Mouse (Mus musculus): Measurements from ENCODE around the gene Nfkb1. TPM values are rescaled to one million over a fixed set of nuclear protein-coding genes. Genes with fewer than 3 reads are reported as not detected.

The Nfkb1 gene
- polyA plus RNA-seq (2012; rRNA removed) = 23.4 and 24.0 TPM in 2 replicates

- peak in 1 of 2 experiments; percentile 52 for DNase-seq (ENCODE audit: extremely low spot score in 1 of 2, low spot score in 1 of 2)
Measured at GRCm38 (mm10) chr3:135691191-135692131, at the start of gene Nfkb1. TSS of gene Nfkb1 (minus strand) at chr3:135691547.

GRCm38 (mm10) chr3:135740711-135741110, 49.4 kb upstream of the Nfkb1 start:
- DNase-seq (ENCODE audit: extremely low spot score in 1 of 2, low spot score in 1 of 2) = no peak

DNA sequence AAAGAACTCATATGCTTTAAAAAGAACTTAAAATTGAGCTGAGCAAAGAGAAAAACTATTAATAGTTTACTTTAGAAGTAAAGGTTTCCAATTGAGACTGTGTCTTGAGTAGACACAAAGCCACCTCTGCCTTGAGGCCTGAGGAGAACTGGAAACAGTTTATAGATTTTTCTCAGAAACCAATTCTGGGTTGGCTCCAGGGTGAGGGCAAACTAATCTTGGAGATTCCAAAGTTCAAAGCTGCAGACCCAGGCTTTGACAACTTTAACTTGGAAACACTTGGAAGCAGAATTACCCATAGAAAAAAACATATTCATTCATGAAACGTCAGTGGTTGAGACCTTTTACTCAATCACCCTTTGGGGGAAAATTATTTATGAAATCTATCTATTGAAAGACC, 43.4 kb upstream of the Nfkb1 start:
- DNase-seq (ENCODE audit: extremely low spot score in 1 of 2, low spot score in 1 of 2) = no peak

DNA sequence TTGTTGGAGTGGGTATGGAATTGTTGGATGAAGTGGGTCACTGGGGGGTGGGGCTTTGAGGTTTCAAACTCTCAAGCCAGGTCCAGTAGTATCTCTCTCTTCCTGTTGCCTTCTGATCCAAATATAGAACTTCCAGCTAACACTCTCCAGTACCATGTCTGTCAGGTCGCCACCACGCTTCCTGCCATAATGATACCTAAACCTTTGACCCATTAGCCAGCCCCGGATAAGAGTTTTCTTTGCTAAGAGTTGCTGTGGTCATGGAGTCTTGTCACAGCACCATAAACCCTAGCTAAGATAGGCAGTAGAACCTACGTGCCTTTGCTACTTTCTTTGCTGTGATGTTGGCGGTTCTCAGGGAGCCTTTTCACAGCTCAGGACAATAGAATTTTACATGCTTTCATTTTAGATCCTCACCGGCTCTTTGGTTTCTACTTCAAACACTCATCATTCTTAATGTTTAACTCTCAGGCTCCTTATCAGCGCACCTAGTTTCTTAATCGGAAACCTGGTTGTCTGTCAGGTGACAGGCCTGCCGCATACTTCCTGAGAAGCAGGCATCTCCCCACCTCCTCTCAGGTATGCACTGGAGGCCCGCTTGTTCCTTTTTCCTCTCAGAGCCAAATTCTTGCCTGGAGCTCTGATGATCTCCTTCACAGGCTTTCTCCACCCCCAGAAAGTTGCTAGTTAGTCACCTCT, 41.5 kb upstream of the Nfkb1 start:
- no peak for DNase-seq (ENCODE audit: extremely low spot score in 1 of 2, low spot score in 1 of 2)

DNA sequence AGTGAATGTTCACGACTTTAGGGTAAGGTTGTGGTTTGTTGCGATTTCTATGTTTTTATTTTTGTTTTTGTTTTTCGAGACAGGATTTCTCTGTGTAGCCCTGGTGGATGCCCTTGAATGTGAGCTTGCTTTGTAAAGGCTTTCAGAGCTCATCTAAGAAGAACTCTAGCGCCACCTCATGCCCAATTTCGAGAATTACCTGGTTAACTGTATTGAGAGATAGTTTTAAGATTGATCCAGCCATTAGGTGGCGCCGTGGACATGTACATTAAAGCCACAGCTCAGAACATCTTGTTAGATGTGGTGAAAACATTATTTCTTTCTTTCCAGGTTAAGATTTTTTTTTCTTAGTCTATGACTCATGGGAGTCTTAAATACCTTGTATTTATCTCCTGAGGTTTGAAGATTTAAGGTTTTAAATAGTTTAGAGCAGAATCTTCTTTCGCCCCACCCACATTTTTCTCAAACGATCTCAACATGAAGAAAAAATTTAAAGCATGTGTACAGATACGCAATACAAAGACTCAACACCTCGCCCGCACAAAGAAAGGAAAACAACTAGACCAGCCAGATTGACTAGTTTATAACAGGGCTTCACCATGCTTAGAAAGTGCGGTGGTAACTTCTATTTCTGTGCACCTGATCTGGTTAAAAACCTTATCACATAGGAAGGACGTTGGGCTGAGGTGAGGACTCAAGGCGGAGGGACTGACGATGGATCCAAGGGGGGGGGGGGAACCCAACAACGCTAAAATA, 40.1 kb upstream of the Nfkb1 start:
- DNase-seq (ENCODE audit: extremely low spot score in 1 of 2, low spot score in 1 of 2) = peak; percentile 96 to 100

GRCm38 (mm10) chr3:135730790-135731189, 39.4 kb upstream of the Nfkb1 start:
- DNase-seq (ENCODE audit: extremely low spot score in 1 of 2, low spot score in 1 of 2) = no peak

- DNase-seq (ENCODE audit: extremely low spot score in 1 of 2, low spot score in 1 of 2) = no peak
Measured at GRCm38 (mm10) chr3:135729575-135729974, 38.2 kb upstream of the Nfkb1 start.

GRCm38 (mm10) chr3:135728900-135729299, 37.6 kb upstream of the Nfkb1 start:
- no peak for DNase-seq (ENCODE audit: extremely low spot score in 1 of 2, low spot score in 1 of 2)

DNA sequence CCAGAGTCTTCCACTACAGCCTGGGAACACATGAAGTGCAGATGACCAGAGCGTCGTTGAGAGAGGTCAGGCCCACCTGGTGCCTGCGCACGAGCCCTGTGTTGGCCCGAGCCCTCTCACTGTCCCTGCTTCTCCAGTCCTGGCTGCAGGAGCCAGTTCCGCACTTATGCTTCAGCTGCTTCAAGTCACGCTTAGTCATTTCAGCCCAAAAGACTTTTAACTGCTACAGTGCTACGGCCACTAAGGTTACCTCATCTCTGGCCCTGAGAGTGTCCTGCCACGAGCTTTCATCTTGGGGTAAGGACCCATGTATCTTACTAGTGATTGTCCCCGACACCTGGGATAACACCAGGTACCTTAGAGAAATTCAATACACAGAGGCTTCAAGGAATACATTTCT, 36.0 kb upstream of the Nfkb1 start:
- DNase-seq (ENCODE audit: extremely low spot score in 1 of 2, low spot score in 1 of 2) = no peak

GRCm38 (mm10) chr3:135726521-135727275, 35.4 kb upstream of the Nfkb1 start:
- DNase-seq (ENCODE audit: extremely low spot score in 1 of 2, low spot score in 1 of 2) = no peak

GRCm38 (mm10) chr3:135726023-135726422, 34.7 kb upstream of the Nfkb1 start:
- DNase-seq (ENCODE audit: extremely low spot score in 1 of 2, low spot score in 1 of 2) = no peak

DNA sequence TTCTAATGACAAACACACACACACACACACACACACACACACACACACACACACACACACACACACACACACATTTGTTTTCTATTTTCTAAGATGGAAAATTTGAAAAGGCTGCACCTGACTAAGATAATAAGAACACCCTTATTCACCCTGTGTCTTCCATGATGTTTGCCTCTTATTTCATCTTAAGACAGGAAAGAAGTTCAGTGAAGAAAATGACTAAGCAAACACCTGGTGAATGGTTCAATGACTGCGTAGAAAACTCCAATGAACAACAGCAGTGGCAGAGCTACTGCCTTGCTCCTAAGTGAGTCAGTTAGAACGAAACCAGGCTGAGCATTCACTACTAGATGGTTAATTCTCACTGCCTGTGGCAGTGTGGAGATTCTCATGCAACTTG, 30.8 kb upstream of the Nfkb1 start:
- DNase-seq (ENCODE audit: extremely low spot score in 1 of 2, low spot score in 1 of 2) = no peak

DNA sequence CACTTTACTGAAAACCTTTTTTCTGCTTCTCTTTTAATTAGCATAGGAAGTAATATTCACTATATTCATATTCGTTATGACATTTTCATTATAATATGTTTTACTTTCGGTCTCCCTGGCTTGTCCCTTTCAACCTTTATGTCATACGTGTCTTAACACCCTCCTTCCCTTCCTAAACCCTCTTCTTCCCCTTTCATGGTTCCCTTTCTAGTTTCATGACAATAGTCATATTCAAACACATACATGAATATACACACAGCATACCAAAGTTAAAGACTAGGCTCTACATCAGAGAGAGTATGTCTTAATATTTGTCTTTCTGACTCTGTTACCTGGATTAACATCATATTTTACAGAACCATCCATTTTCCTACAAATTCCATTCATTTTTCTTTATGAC, 28.6 kb upstream of the Nfkb1 start:
- DNase-seq (ENCODE audit: extremely low spot score in 1 of 2, low spot score in 1 of 2) = no peak

- DNase-seq (ENCODE audit: extremely low spot score in 1 of 2, low spot score in 1 of 2) = no peak
Measured at GRCm38 (mm10) chr3:135719179-135719532, 27.8 kb upstream of the Nfkb1 start.

DNA sequence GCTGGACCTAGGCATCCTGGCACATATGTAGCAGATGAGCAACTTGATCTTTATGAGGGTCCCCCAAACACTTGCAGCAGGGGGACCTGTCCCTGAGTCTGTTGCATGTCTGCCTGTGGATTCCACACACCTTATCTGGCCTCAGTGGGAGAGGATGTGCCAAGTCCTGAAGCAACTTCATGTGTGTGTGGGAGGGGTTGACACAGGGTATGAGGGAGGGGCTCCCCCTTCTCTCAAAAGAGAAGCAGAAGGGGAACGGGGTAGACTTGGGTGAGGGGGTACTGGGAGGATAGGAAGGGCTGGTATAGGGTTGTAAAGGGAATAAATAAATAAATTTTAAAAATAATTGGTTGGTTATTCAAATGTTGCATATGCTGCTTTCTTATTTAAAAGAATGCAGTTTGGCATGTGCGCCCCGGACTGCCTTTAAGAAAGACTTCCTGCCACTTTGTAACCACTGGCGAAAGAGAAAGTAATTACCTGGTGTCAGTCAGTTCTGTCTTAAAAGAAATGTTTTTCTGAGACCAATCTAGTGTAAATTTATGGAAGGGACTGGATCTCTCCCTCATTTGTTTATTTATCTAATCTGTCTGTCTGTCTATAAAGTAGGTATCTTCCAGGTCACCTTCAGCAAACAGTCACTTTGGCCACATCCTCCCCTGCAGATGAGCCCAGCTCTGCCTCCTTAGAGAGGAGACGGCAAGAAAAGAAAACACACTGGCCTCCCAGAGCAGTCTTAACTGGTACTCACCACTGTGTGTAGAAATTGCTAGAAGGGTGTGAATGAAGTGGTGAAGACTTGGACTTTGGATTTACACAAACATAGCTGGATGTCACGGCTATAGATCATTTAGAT, 27.2 kb upstream of the Nfkb1 start:
- no peak for DNase-seq (ENCODE audit: extremely low spot score in 1 of 2, low spot score in 1 of 2)

- DNase-seq (ENCODE audit: extremely low spot score in 1 of 2, low spot score in 1 of 2) = peak in 1 of 2 experiments; percentile 73
Measured at GRCm38 (mm10) chr3:135713016-135713950, 21.9 kb upstream of the Nfkb1 start.

- DNase-seq (ENCODE audit: extremely low spot score in 1 of 2, low spot score in 1 of 2) = no peak
Measured at GRCm38 (mm10) chr3:135711613-135712012, 20.3 kb upstream of the Nfkb1 start.

- DNase-seq (ENCODE audit: extremely low spot score in 1 of 2, low spot score in 1 of 2) = no peak
Measured at GRCm38 (mm10) chr3:135711040-135711570, 19.8 kb upstream of the Nfkb1 start.

Measured in frontal cortex, adult 2 months (tissue).